Mouse (Mus musculus) midbrain, embryonic 14.5 days (tissue): ENCODE results near the gene Gnai3. TPM values are rescaled to one million over a fixed set of nuclear protein-coding genes. Genes with fewer than 3 reads are reported as not detected.
A peak's percentile ranks its signal among the peaks of the same experiment; 100 is the strongest.

ENCODE experiments used
- ATAC-seq: fragments of 200-750 bp; cut with Nextera tagmentation; 2 replicates; pipeline ENCODE4 v1.8.0; 2017; ENCODE audit warnings: moderate number of reproducible peaks, moderate library complexity; ENCODE audit not compliant: low FRiP score, low TSS enrichment
- DNase-seq: peaks from one replicate; pipeline ENCODE4 v3.0.0-alpha.2; 2015
- H3K27ac ChIP-seq: fragments of 300-500 bp; sonication (generic); replicated peaks from 2 replicates; pipeline ENCODE4 v1.5.1; 2014; ENCODE audit warnings: mild to moderate bottlenecking, low read depth, low read length, moderate library complexity
- H3K27me3 ChIP-seq: fragments of 300-500 bp; sonication (generic); 2 replicates; pipeline ENCODE4 v1.6.1; 2014; ENCODE audit warnings: low read length, control low read depth, mixed read lengths; ENCODE audit not compliant: control insufficient read depth, insufficient read depth
- H3K36me3 ChIP-seq: fragments of 300-500 bp; sonication (generic); 2 replicates; pipeline ENCODE4 v1.6.1; 2014; ENCODE audit warnings: low read length, control low read depth; ENCODE audit not compliant: control insufficient read depth, insufficient read depth
- H3K4me1 ChIP-seq: fragments of 300-500 bp; sonication (generic); 2 replicates; pipeline ENCODE4 v1.6.1; 2014; ENCODE audit warnings: mild to moderate bottlenecking, antibody characterized with exemption, low read length, control low read depth; ENCODE audit not compliant: control insufficient read depth, insufficient read depth
- H3K4me2 ChIP-seq: fragments of 300-500 bp; sonication (generic); 2 replicates; pipeline ENCODE4 v1.6.1; 2014; ENCODE audit warnings: mild to moderate bottlenecking, low read length, moderate library complexity
- H3K4me3 ChIP-seq: fragments of 300-500 bp; sonication (generic); replicated peaks from 2 replicates; pipeline ENCODE4 v1.5.1; 2014; ENCODE audit warnings: low read depth, low read length
- H3K9ac ChIP-seq: fragments of 300-500 bp; sonication (generic); replicated peaks from 2 replicates; pipeline ENCODE4 v1.6.1; 2014; ENCODE audit warnings: mild to moderate bottlenecking, low read length, moderate library complexity
- H3K9me3 ChIP-seq: fragments of 300-500 bp; sonication (generic); 2 replicates; pipeline ENCODE4 v1.6.1; 2016; ENCODE audit warnings: low read length, control low read depth, mixed read lengths; ENCODE audit not compliant: control insufficient read depth
- WGBS: fragments of 180-500 bp; shearing (Covaris S2); extraction: QIAGEN DNeasy Blood & Tissue Kit; methylation state at CpG from one replicate; pipeline ENCODE4 v1.1.7; 2014; 5-methylcytosine and 5-hydroxymethylcytosine counted together
- polyA plus RNA-seq: library from polyadenylated mRNA; unstranded; fragments of >200 nt; fragmentation: Nextera tagmentation; extraction: Ambion mirVana; gene quantifications from 2 replicates; pipeline ENCODE4 v1.2.1, GENCODE M21; 2014

The Gnai3 gene
- polyA plus RNA-seq, 1 experiment from 2014 or later, result 150 TPM

DNA sequence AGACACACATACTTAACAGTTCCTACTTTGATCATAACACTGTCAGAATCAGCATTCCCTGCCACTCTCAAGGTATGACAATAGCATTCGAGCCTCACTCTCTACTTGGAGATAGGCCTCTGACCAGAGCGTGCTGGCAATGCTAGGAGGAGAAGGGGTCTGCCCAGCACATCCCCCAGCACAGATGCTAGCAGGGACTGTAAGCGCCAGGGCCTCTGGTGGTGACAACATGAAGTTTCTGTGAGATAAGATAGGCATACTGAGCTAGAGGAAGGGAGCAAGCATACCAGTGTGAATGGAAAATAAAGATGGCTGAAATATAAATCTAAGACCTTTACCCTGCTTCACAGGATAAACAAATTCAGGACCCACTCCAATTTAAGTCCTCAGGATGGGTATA lies 40.7 kb downstream of the Gnai3 start:
- no peak overlapping the region for H3K27ac ChIP-seq
- no peak for ATAC-seq
- H3K4me3 ChIP-seq, result no peak overlapping the region
- WGBS, result 92% methylated on average over 3 of the region's 3 CpGs
- no peaks in the 10 kb centered on the region for H3K27me3 ChIP-seq
- H3K9me3 ChIP-seq, result no peaks in the 10 kb centered on the region
- H3K9ac ChIP-seq, result no peak overlapping the region
- no peak overlapping the region for H3K4me2 ChIP-seq
- DNase-seq, result no peak
- peaks cover 45% of the 10 kb centered on the region for H3K36me3 ChIP-seq
- H3K4me1 ChIP-seq, result no peaks in the 10 kb centered on the region

DNA sequence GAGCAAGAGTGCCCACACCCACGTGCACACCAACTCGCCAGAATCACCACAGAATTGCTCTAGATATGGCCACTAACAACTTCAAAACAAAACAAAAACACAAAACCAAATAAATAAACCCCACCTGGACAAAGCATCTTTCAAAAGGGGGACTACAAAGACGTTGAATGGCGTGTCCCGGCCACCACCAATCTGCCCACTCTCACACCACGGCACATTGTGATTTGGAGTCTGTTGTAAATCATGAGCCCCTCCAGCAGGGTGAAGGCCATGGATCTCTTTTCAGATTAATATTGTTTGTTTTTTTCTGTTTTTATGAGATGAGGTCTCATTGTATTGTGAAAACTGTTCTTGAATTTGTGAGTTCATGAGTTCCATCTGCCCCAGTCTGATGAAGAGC lies 43.9 kb downstream of the Gnai3 start:
- H3K4me3 ChIP-seq, result no peak overlapping the region
- peaks cover 16% of the 10 kb centered on the region for H3K36me3 ChIP-seq
- no peak overlapping the region for H3K27ac ChIP-seq
- ATAC-seq (no peak), DNase-seq (no peak)
- H3K4me2 ChIP-seq, result no peak overlapping the region
- H3K27me3 ChIP-seq, result no peaks in the 10 kb centered on the region
- H3K9ac ChIP-seq, result no peak overlapping the region
- WGBS, result 89% methylated on average over 6 of the region's 6 CpGs
- H3K4me1 ChIP-seq, result no peaks in the 10 kb centered on the region
- no peaks in the 10 kb centered on the region for H3K9me3 ChIP-seq

- ATAC-seq, result no peak
- Histone ChIP-seq H3K4me1 (no peaks in the 10 kb centered on the region), H3K9ac (no peak overlapping the region), H3K9me3 (no peaks in the 10 kb centered on the region), H3K27me3 (no peaks in the 10 kb centered on the region), H3K36me3 (peaks cover 11% of the 10 kb centered on the region), H3K4me2 (no peak overlapping the region), H3K27ac (no peak overlapping the region), H3K4me3 (no peak overlapping the region)
- DNase-seq, result no peak
- 41% methylated on average over 3 of the region's 3 CpGs for WGBS
Measured at GRCm38 (mm10) chr3:108101594-108101993, 44.4 kb downstream of the Gnai3 start.

GRCm38 (mm10) chr3:108098316-108098715 lies 47.6 kb downstream of the Gnai3 start:
- ATAC-seq (no peak), DNase-seq (no peak)
- H3K9ac ChIP-seq, result no peak overlapping the region
- H3K4me1 ChIP-seq, result no peaks in the 10 kb centered on the region
- H3K36me3 ChIP-seq, result no peaks in the 10 kb centered on the region
- H3K27ac ChIP-seq, result no peak overlapping the region
- H3K27me3 ChIP-seq, result no peaks in the 10 kb centered on the region
- H3K4me2 ChIP-seq, result no peak overlapping the region
- no peaks in the 10 kb centered on the region for H3K9me3 ChIP-seq
- WGBS, result 86% methylated on average over 6 of the region's 6 CpGs
- no peak overlapping the region for H3K4me3 ChIP-seq

DNA sequence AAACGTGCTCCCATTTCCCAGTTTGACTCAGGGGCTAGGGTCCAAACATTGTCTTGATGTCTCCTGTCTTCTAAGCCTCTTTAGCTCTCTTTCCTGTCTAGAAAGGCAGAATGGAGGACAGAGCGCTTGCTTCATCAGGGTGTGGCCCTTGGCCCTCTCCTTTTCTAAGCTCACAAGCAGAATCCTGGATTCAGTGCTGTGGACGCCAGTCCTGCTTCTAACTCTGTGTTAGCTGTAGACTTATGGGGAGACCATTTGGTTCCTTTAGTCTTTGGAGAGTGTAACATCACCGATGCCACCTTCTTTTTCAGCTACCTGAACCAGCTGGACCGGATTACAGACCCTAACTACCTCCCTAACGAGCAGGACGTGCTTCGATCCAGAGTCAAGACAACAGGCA lies 48.3 kb downstream of the Gnai3 start:
- Histone ChIP-seq H3K4me2 (no peak overlapping the region), H3K36me3 (no peaks in the 10 kb centered on the region), H3K9me3 (no peaks in the 10 kb centered on the region), H3K4me1 (no peaks in the 10 kb centered on the region), H3K27ac (no peak overlapping the region), H3K27me3 (no peaks in the 10 kb centered on the region), H3K4me3 (no peak overlapping the region), H3K9ac (no peak overlapping the region)
- WGBS, result 81% methylated on average over 8 of the region's 8 CpGs
- DNase-seq (no peak), ATAC-seq (no peak)

- no peak for DNase-seq
- Histone ChIP-seq H3K4me1 (no peaks in the 10 kb centered on the region), H3K27ac (no peak overlapping the region), H3K27me3 (no peaks in the 10 kb centered on the region), H3K9me3 (no peaks in the 10 kb centered on the region), H3K4me3 (no peak overlapping the region), H3K9ac (no peak overlapping the region), H3K4me2 (no peak overlapping the region), H3K36me3 (no peaks in the 10 kb centered on the region)
- no peak for ATAC-seq
- 90% methylated on average over 10 of the region's 10 CpGs for WGBS
Measured at GRCm38 (mm10) chr3:108096726-108097125, 49.2 kb downstream of the Gnai3 start.

DNA sequence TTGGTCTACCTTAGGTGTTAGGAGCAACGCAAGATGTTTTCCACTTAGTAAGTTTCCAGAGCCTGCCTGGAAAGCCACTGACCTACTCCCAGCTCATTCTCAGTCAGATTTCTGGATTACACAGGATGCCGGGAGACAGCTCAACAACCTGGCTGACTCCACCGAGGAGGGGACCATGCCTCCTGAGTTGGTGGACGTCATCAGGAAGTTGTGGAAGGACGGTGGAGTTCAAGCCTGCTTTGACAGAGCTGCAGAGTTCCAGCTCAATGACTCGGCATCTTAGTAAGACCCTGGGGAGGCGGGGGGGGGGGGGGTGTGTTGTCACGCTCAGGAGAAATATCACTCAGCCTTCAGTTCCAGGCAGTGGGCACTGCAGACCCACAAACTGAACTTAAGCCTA lies 49.7 kb downstream of the Gnai3 start:
- no peaks in the 10 kb centered on the region for H3K27me3 ChIP-seq
- H3K9me3 ChIP-seq, result no peaks in the 10 kb centered on the region
- no peak overlapping the region for H3K27ac ChIP-seq
- no peak overlapping the region for H3K4me2 ChIP-seq
- WGBS, result 71% methylated on average over 8 of the region's 8 CpGs
- no peaks in the 10 kb centered on the region for H3K4me1 ChIP-seq
- no peak for ATAC-seq
- H3K9ac ChIP-seq, result no peak overlapping the region
- H3K36me3 ChIP-seq, result no peaks in the 10 kb centered on the region
- no peak for DNase-seq
- H3K4me3 ChIP-seq, result no peak overlapping the region

DNA sequence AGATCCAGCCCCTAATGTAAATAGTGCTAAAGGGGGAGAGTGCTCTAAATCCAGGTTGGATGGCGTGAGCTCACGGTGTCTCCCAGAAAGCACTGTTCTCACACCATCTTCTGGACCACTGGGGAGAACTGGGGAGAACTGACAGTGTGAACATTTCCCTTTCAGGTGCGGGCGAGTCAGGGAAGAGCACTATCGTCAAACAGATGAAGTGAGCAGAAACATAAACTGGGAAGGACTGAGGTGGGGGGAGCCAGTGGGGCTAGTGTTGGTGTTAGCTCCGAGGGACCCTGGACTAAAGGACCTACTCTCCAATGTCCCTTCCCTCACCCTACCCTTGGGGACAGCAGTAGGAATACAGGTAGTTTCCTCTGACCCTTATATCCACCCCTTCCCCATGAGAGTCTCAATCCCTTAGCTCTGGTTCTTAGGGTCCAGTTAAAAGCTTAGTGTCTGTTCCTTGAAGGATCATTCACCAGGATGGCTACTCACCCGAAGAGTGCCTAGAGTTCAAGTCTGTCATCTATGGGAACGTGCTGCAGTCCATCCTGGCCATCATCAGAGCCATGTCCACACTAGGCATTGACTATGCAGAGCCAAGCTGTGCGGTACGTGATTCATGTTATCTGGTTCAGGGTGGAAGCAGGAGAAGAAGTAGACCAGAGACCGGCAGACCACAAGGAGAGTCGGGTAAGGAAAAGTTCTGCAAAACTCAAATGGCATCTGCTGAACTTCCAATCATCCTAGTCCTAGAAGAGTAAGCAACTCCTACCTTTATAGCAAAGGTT lies 50.8 kb downstream of the Gnai3 start:
- H3K27me3 ChIP-seq, result no peaks in the 10 kb centered on the region

DNA sequence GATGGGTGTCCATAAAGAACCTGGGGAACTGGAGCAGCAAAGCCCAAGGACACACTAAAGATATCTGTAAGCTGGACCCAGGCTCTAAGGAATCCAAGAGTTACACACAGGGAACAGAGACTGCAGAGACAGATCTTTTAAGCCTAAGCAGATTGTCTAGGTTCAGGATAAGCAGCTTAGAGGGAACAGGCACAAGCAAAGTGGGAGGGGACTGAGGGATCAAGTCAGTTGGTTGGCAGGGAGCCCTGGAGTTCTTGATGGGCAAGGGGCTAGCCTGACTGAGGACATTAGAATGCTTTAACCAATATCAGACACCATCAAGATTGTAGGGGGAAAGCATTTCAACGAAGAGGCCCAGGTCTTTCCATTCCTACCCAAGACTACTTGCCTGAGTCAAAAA lies 51.8 kb downstream of the Gnai3 start:
- Histone ChIP-seq H3K9me3 (no peaks in the 10 kb centered on the region), H3K4me2 (no peak overlapping the region), H3K27ac (no peak overlapping the region), H3K4me1 (no peaks in the 10 kb centered on the region), H3K36me3 (no peaks in the 10 kb centered on the region), H3K27me3 (no peaks in the 10 kb centered on the region), H3K9ac (no peak overlapping the region), H3K4me3 (no peak overlapping the region)
- peak; percentile 55 for DNase-seq
- WGBS, result 62% methylated on average over 1 of the region's 1 CpGs
- ATAC-seq, result no peak

More for the DNA sequence above, 50.8 kb downstream of the Gnai3 start:
- no peak overlapping the region for H3K4me2 ChIP-seq
- no peaks in the 10 kb centered on the region for H3K4me1 ChIP-seq
- H3K9me3 ChIP-seq, result no peaks in the 10 kb centered on the region
- WGBS, result 97% methylated on average over 12 of the region's 12 CpGs
- ATAC-seq (no peak), DNase-seq (no peak)
- H3K4me3 ChIP-seq, result no peak overlapping the region
- no peaks in the 10 kb centered on the region for H3K36me3 ChIP-seq
- H3K9ac ChIP-seq, result no peak overlapping the region
- H3K27ac ChIP-seq, result no peak overlapping the region
